Comparison of ENCODE assay signal across 25 mouse cellular contexts in genomic region chr11:73274821-73275220, GRCm38 (mm10). TPM values are rescaled to one million over a fixed set of nuclear protein-coding genes. Genes with fewer than 3 reads are reported as not detected.
"Had no signal": no experiment of that assay in that cellular context is flagged by ENCODE, and none has a peak within 500 bp of the region (broad histone marks: within the 10 kb centered on the region; RNA-seq: fewer than 3 reads in every experiment).

No protein-coding gene starts in this region.

- H3K4me2 ChIP-seq: lung, embryonic 14.5 days; midbrain, embryonic 12.5 days; neural tube, embryonic 13.5 days; neural tube, embryonic 15.5 days; stomach, embryonic 15.5 days had no signal

- H3K36me3 ChIP-seq: midbrain, embryonic 10.5 days; midbrain, embryonic 12.5 days; neural tube, embryonic 13.5 days; neural tube, embryonic 15.5 days; stomach, embryonic 15.5 days had no signal

- H3K4me3 ChIP-seq: midbrain, embryonic 10.5 days; midbrain, embryonic 12.5 days; myocyte; neural tube, embryonic 13.5 days; neural tube, embryonic 15.5 days; stomach, embryonic 15.5 days had no signal

- DNase-seq: lung, adult 18-20 months; lung, embryonic 14.5 days; lung, postnatal 10 days; lung, postnatal 4 days; midbrain, embryonic 14.5 days; retina, postnatal 1 day; right cerebral cortex, adult 18-20 months; right cerebral cortex, postnatal 25 days; right cerebral cortex, postnatal 4 days; thymus, adult 18-20 months; thymus, postnatal 14 days; thymus, postnatal 36 days had no signal

- H3K9me3 ChIP-seq: midbrain, embryonic 10.5 days; midbrain, embryonic 12.5 days; neural tube, embryonic 13.5 days; neural tube, embryonic 15.5 days; stomach, embryonic 15.5 days had no signal

- H3K4me1 ChIP-seq: midbrain, embryonic 10.5 days; midbrain, embryonic 12.5 days; neural tube, embryonic 13.5 days; neural tube, embryonic 15.5 days; stomach, embryonic 15.5 days had no signal

- H3K27me3 ChIP-seq: midbrain, embryonic 12.5 days; neural tube, embryonic 13.5 days; neural tube, embryonic 15.5 days; stomach, embryonic 15.5 days had no signal

- ATAC-seq: midbrain, embryonic 16.5 days had no signal

- H3K9ac ChIP-seq: lung, embryonic 14.5 days; midbrain, embryonic 12.5 days; neural tube, embryonic 13.5 days; neural tube, embryonic 15.5 days; stomach, embryonic 15.5 days had no signal

- H3K27ac ChIP-seq: midbrain, embryonic 10.5 days; midbrain, embryonic 12.5 days; neural tube, embryonic 13.5 days; neural tube, embryonic 15.5 days; stomach, embryonic 15.5 days had no signal

RNA-seq across cellular contexts. Expression of gene Trpv3, which starts 7.6 kb away (rescaled TPM):
- total RNA-seq: megakaryocyte, adult 5-6 weeks; megakaryocyte-erythroid progenitor cell, adult 5-6 weeks had no signal
- polyA plus RNA-seq: midbrain, embryonic 10.5 days had no signal

RNA-seq across cellular contexts. Expression of gene Trpv1, which starts 40.7 kb away (rescaled TPM):
- total RNA-seq: megakaryocyte, adult 5-6 weeks; megakaryocyte-erythroid progenitor cell, adult 5-6 weeks had no signal
- polyA plus RNA-seq: lung, embryonic 14.5 days; midbrain, embryonic 10.5 days; midbrain, embryonic 12.5 days; midbrain, embryonic 14.5 days; neural tube, embryonic 11.5 days; spleen, adult 2 months; stomach, embryonic 15.5 days; thymus, postnatal 0 days had no signal

RNA-seq across cellular contexts. Expression of gene Aspa, which starts 54.6 kb away (rescaled TPM):
- polyA plus RNA-seq: midbrain, embryonic 10.5 days; neural tube, embryonic 11.5 days had no signal

RNA-seq across cellular contexts. Expression of gene Gm49340, which starts 54.7 kb away (rescaled TPM):
- total RNA-seq: megakaryocyte, adult 5-6 weeks; megakaryocyte-erythroid progenitor cell, adult 5-6 weeks had no signal
- polyA plus RNA-seq: lung, embryonic 14.5 days; lung, embryonic 16.5 days; midbrain, embryonic 10.5 days; midbrain, embryonic 12.5 days; midbrain, embryonic 14.5 days; midbrain, embryonic 16.5 days; myocyte; neural tube, embryonic 11.5 days; neural tube, embryonic 13.5 days; neural tube, embryonic 15.5 days; spleen, adult 2 months; stomach, embryonic 15.5 days; thymus, postnatal 0 days had no signal

RNA-seq across cellular contexts. Expression of gene Spata22, which starts 54.7 kb away (rescaled TPM):
- total RNA-seq: megakaryocyte, adult 5-6 weeks; megakaryocyte-erythroid progenitor cell, adult 5-6 weeks had no signal
- polyA plus RNA-seq: lung, embryonic 14.5 days; lung, embryonic 16.5 days; midbrain, embryonic 10.5 days; midbrain, embryonic 12.5 days; midbrain, embryonic 14.5 days; myocyte; neural tube, embryonic 11.5 days; spleen, adult 2 months; thymus, postnatal 0 days had no signal
